Mouse (Mus musculus) T-helper 2 cell (primary cell): ENCODE data around the gene Il1a.

Source experiments
- in situ Hi-C: fragments of 300-600 bp; cut with MboI, MseI; formaldehyde crosslinking; loops from one replicate; pipeline ENCODE4 v1.15.1; 2025; ENCODE audit warnings: high pct_unique_total_duplicates

The Il1a gene

DNA sequence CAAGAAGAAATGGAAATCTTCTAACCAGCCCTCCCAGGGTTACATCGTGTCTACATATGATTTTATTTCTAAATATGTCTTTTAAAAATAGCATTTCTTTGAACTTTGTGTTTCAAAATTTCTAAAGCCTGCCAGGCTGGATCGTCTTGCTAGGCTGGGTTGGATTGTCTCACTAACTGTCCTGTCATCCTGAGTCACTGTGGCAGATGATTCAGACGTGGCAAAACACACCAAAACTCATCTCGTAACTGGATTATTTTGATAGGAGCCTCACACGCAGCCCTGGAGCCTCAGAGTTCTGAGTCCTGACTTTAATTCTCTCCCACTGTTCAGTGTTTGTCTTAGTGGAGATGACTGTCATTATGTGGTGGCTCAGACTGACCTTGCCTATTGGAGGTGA lies 46.7 kb downstream of the Il1a start:
- in situ Hi-C loops: no loop called here

- in situ Hi-C loops: no loop called here
Measured at GRCm38 (mm10) chr2:129261151-129261794, 48.5 kb downstream of the Il1a start.

DNA sequence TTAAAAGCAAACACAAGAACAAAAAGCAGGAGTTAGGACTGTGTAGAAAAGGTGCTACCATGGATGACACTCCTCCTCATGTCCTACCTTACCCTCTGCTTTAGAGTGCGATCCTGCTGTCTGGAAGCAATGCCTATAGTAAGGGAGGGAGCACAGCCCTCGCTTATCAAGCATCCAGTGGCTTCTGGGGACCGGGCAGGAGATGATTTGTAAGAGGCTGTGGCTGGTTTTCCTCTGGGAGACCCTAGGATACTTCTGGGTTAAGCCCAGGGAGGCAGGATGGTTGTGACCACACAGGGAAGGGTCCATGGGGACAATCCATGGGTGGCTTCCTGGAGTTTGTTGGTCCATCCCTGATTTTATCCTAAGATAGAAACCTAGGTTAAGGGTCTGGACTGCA lies 49.1 kb downstream of the Il1a start:
- in situ Hi-C loops: no loop called here

DNA sequence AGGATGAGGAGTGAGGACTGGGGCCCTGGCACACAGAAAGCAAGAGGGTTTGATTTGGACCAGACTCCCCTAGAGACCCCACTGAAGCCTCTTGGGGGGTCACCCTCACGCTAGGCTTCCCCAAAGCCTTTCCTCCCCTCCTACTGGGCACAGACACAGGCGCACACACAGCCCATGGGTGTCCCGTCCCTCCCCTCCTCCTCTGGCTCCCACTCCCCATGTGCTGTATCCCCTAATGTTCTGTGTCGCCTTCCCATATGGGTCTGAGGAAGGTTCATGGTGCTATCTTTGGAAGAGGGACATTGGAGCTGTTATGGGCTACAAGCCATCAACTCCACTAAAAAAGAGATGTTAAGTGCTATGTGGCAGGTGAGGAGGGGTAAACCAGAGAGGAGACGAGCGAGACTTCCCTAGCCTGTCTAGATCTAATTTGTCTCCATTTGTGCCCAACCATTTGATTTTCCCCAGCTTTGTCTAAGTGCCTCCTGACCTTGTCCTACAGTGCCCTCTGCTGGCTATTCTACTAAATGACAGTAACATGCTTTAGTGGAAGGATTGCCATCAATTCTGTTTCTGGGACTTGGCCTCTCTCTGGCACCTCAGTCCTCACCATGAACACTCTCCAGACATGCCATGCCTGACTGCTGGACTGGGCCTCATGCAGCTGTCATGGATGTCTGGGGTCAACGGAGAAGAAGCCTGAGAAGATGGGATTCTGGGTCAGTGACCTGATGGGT lies 51.1 kb downstream of the Il1a start:
- in situ Hi-C loops: loop anchor here (5.0 to 10.0 kb wide), 2 partner anchors 81 to 364 kb away; no protein-coding TSS in a partner anchor

DNA sequence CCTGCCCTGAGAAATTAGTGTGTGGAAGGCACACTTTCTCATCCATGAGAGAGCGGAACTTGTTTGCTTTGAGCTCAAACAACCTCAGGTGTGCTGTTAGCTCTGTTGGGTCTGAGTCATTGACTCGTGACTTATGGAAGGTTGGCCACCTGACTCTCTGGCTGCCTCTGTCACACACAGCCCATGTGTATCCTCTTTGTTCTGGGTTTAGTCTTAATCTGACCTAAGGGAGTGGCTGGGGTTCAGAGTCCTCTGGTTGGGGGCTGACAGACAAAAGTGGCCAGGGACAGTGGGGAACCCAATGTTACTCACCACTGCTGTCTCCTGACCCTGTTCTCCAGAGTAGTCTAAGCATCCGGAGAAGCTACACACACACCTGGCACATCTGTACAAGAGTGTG lies 51.7 kb downstream of the Il1a start:
- in situ Hi-C loops: loop anchor here (5.0 to 10.0 kb wide), 2 partner anchors 81 to 363 kb away; no protein-coding TSS in a partner anchor

- in situ Hi-C loops: loop anchor here (5.0 to 10.0 kb wide), 2 partner anchors 79 to 361 kb away; no protein-coding TSS in a partner anchor
Measured at GRCm38 (mm10) chr2:129256006-129256405, 53.8 kb downstream of the Il1a start.

DNA sequence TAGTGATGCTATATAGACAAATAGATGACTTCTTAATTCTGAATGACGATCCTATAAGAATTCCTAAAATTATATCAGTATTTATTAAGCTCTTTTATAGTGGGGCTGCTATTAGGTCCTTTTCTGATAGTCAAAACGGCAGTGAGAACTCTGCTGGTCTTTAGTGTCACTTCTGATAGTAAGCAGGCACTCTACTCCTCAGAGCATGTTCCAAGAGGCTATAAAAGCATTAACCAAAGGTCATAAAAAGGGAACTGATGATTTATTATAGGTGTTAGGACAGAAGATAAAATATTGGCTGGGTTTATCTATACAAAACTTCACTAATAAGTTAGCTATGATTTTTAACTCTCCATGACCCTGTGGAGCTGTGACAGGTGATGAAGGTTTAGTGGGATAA lies 55.7 kb downstream of the Il1a start:
- in situ Hi-C loops: loop anchor here (10.0 kb wide), 1 partner anchor 359 kb away; no protein-coding TSS in a partner anchor

GRCm38 (mm10) chr2:129253631-129253970 lies 56.2 kb downstream of the Il1a start:
- in situ Hi-C loops: loop anchor here (10.0 kb wide), 1 partner anchor 359 kb away; no protein-coding TSS in a partner anchor

DNA sequence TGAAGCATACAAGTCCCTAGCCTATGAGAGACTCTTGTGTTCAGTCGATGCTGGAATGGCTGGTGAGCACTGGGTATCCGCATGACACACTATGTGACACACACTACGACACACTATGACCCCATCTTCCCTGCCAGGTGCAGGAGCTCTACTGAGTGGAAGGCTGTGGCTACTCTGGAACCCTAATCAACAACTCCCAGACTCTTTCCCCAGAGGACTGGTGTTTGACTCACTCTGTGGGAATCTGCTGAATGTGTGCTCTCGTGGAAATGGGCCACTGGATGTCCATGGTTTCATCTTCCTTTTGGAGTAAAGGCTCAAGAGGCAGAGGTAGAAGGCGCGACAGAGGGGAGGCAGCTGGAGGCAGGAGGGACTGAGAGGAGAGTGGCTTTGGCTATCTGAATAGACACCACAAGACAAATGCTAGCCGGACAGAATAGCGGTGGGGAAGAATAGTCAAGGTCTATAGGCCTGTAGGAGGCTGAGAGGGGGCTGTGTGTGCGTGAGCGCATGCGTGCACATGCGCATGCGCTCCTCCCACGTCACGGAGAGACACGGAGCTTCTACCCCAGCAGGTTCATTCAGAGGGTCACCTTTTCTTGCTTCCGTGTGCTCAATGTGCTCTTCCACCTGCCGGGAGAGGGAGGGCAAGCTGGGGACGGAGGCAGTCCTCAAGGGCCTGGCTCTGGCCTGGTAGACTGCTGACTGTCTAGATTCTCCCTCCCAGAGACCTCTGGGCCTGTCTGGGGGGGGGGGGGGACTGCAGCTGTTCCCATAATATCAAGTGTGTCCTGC lies 56.7 kb downstream of the Il1a start:
- in situ Hi-C loops: loop anchor here (10.0 kb wide), 1 partner anchor 358 kb away; no protein-coding TSS in a partner anchor
